Mouse (Mus musculus) CH12.LX (cell line): Measurements from ENCODE around the gene Mrpl50.

Experiments used
- GABPA ChIP-seq: IDR thresholded peaks from 2 replicates; pipeline ENCODE4 v1.6.1; 2012; ENCODE audit warnings: low read depth, low read length, improper control_type of control experiment, inconsistent platforms; ENCODE audit not compliant: insufficient replicate concordance
- NELFE ChIP-seq: IDR thresholded peaks from 2 replicates; pipeline ENCODE4 v1.6.1; 2011; ENCODE audit warnings: low read depth, low read length, improper control_type of control experiment

GRCm38 (mm10) chr4:49557375-49557774, 36.5 kb upstream of the Mrpl50 start:
- TF ChIP-seq NELFE: no peak
- no peak for TF ChIP-seq GABPA
